ENCODE assay signal across 18 mouse cellular contexts in genomic region chr1:39143054-39143453, GRCm38 (mm10).
"Had no signal": no experiment of that assay in that cellular context is flagged by ENCODE, and none has a peak within 500 bp of the region (broad histone marks: within the 10 kb centered on the region; RNA-seq: fewer than 3 reads in every experiment).

No protein-coding gene starts in this region.

- H3K4me1 ChIP-seq: midbrain, embryonic 10.5 days; neural tube, embryonic 13.5 days; neural tube, embryonic 15.5 days had no signal

- H3K27me3 ChIP-seq: neural tube, embryonic 13.5 days; neural tube, embryonic 15.5 days had no signal

- DNase-seq: lung, adult 18-20 months; lung, embryonic 14.5 days; lung, postnatal 10 days; lung, postnatal 4 days; midbrain, embryonic 14.5 days; retina, postnatal 1 day; right cerebral cortex, adult 18-20 months; right cerebral cortex, postnatal 25 days; right cerebral cortex, postnatal 4 days; spleen, adult 18-20 months; thymus, adult 18-20 months; thymus, postnatal 14 days; thymus, postnatal 36 days had no signal

- H3K9ac ChIP-seq: liver, embryonic 14.5 days; lung, embryonic 14.5 days; neural tube, embryonic 13.5 days; neural tube, embryonic 15.5 days had no signal

- H3K36me3 ChIP-seq: midbrain, embryonic 10.5 days; neural tube, embryonic 13.5 days; neural tube, embryonic 15.5 days had no signal

- H3K9me3 ChIP-seq: midbrain, embryonic 10.5 days; neural tube, embryonic 13.5 days; neural tube, embryonic 15.5 days had no signal

- H3K4me3 ChIP-seq: midbrain, embryonic 10.5 days; myocyte; neural tube, embryonic 13.5 days; neural tube, embryonic 15.5 days had no signal

- H3K27ac ChIP-seq: liver, embryonic 14.5 days; midbrain, embryonic 10.5 days; neural tube, embryonic 13.5 days; neural tube, embryonic 15.5 days had no signal

- H3K4me2 ChIP-seq: lung, embryonic 14.5 days; neural tube, embryonic 13.5 days; neural tube, embryonic 15.5 days had no signal
